Mouse (Mus musculus): Measurements from ENCODE around the gene Cntnap2. TPM values are rescaled to one million over a fixed set of nuclear protein-coding genes. Genes with fewer than 3 reads are reported as not detected.

Gene Cntnap2
- polyA plus RNA-seq, 1 experiment from 2014 or later: 1.3 TPM

- H3K9me3 ChIP-seq (ENCODE audit: control insufficient read depth, low read length): no peaks in the 10 kb centered on the region
- no peak overlapping the region for H3K9ac ChIP-seq (ENCODE audit: low read length)
- WGBS: 56% methylated on average over 4 of the region's 4 CpGs
- DNase-seq (ENCODE audit: low spot score) (no peak), ATAC-seq (replicated peaks; ENCODE audit: low FRiP score, low TSS enrichment, low read depth) (peak; percentile 41; the same call in 1 of the 2 replicates)
- H3K27me3 ChIP-seq (replicated peaks; ENCODE audit: control insufficient read depth, insufficient read depth, low read length): no peaks in the 10 kb centered on the region
- no peak overlapping the region for H3K4me2 ChIP-seq (ENCODE audit: low read length)
- H3K4me1 ChIP-seq (replicated peaks; ENCODE audit: control insufficient read depth, insufficient read depth, low read length): no peaks in the 10 kb centered on the region
- H3K27ac ChIP-seq (ENCODE audit: low read depth): no peak overlapping the region
- no peak overlapping the region for H3K4me3 ChIP-seq (ENCODE audit: low read depth, low read length)
- H3K36me3 ChIP-seq (ENCODE audit: control insufficient read depth, insufficient read depth, low read length): no peaks in the 10 kb centered on the region
Observed at GRCm38 (mm10) chr6:47337300-47337699, 2278.1 kb downstream of the Cntnap2 start.

- DNase-seq (ENCODE audit: low spot score) (no peak), ATAC-seq (replicated peaks; ENCODE audit: low FRiP score, low TSS enrichment, low read depth) (0 out of 2 replicates have a peak, but pooled peaks have one; percentile 13)
- 45% methylated on average over 6 of the region's 6 CpGs for WGBS
- H3K4me3 ChIP-seq (ENCODE audit: low read depth, low read length): no peak overlapping the region
- H3K4me1 ChIP-seq (replicated peaks; ENCODE audit: control insufficient read depth, insufficient read depth, low read length): no peaks in the 10 kb centered on the region
- no peaks in the 10 kb centered on the region for H3K9me3 ChIP-seq (ENCODE audit: control insufficient read depth, low read length)
- no peaks in the 10 kb centered on the region for H3K36me3 ChIP-seq (ENCODE audit: control insufficient read depth, insufficient read depth, low read length)
- H3K9ac ChIP-seq (ENCODE audit: low read length): no peak overlapping the region
- no peak overlapping the region for H3K4me2 ChIP-seq (ENCODE audit: low read length)
- H3K27me3 ChIP-seq (replicated peaks; ENCODE audit: control insufficient read depth, insufficient read depth, low read length): no peaks in the 10 kb centered on the region
- H3K27ac ChIP-seq (ENCODE audit: low read depth): no peak overlapping the region
Observed at GRCm38 (mm10) chr6:47338113-47338512, 2279.0 kb downstream of the Cntnap2 start.

- DNase-seq (ENCODE audit: low spot score): no peak
- Histone ChIP-seq H3K9ac (ENCODE audit: low read length) (no peak overlapping the region), H3K9me3 (ENCODE audit: control insufficient read depth, low read length) (no peaks in the 10 kb centered on the region), H3K4me2 (ENCODE audit: low read length) (no peak overlapping the region), H3K27ac (ENCODE audit: low read depth) (peak overlapping the region; percentile 29; the same call in 1 of the 2 replicates), H3K36me3 (ENCODE audit: control insufficient read depth, insufficient read depth, low read length) (no peaks in the 10 kb centered on the region), H3K4me1 (replicated peaks; ENCODE audit: control insufficient read depth, insufficient read depth, low read length) (no peaks in the 10 kb centered on the region), H3K27me3 (replicated peaks; ENCODE audit: control insufficient read depth, insufficient read depth, low read length) (no peaks in the 10 kb centered on the region), H3K4me3 (ENCODE audit: low read depth, low read length) (no peak overlapping the region)
- 61% methylated on average over 4 of the region's 4 CpGs for WGBS
- ATAC-seq (replicated peaks; ENCODE audit: low FRiP score, low TSS enrichment, low read depth): peak; percentile 69; the same call in 1 of the 2 replicates
Observed at GRCm38 (mm10) chr6:47340813-47341502, 2281.8 kb downstream of the Cntnap2 start.

- peak; percentile 45; the same call in 1 of the 2 replicates for ATAC-seq (replicated peaks; ENCODE audit: low FRiP score, low TSS enrichment, low read depth)
- Histone ChIP-seq H3K9me3 (ENCODE audit: control insufficient read depth, low read length) (no peaks in the 10 kb centered on the region), H3K36me3 (ENCODE audit: control insufficient read depth, insufficient read depth, low read length) (no peaks in the 10 kb centered on the region), H3K27me3 (replicated peaks; ENCODE audit: control insufficient read depth, insufficient read depth, low read length) (no peaks in the 10 kb centered on the region), H3K4me3 (ENCODE audit: low read depth, low read length) (no peak overlapping the region), H3K27ac (ENCODE audit: low read depth) (peak overlapping the region; percentile 29; the same call in 1 of the 2 replicates), H3K4me1 (replicated peaks; ENCODE audit: control insufficient read depth, insufficient read depth, low read length) (no peaks in the 10 kb centered on the region), H3K9ac (ENCODE audit: low read length) (no peak overlapping the region), H3K4me2 (ENCODE audit: low read length) (no peak overlapping the region)
- DNase-seq (ENCODE audit: low spot score): no peak
- 56% methylated on average over 6 of the region's 6 CpGs for WGBS
Observed at GRCm38 (mm10) chr6:47341503-47341884, 2282.3 kb downstream of the Cntnap2 start.

GRCm38 (mm10) chr6:47343245-47343644 lies 2284.1 kb downstream of the Cntnap2 start:
- Histone ChIP-seq H3K4me2 (ENCODE audit: low read length) (no peak overlapping the region), H3K4me3 (ENCODE audit: low read depth, low read length) (no peak overlapping the region), H3K36me3 (ENCODE audit: control insufficient read depth, insufficient read depth, low read length) (no peaks in the 10 kb centered on the region), H3K9me3 (ENCODE audit: control insufficient read depth, low read length) (no peaks in the 10 kb centered on the region), H3K4me1 (replicated peaks; ENCODE audit: control insufficient read depth, insufficient read depth, low read length) (no peaks in the 10 kb centered on the region), H3K27me3 (replicated peaks; ENCODE audit: control insufficient read depth, insufficient read depth, low read length) (no peaks in the 10 kb centered on the region), H3K9ac (ENCODE audit: low read length) (no peak overlapping the region), H3K27ac (ENCODE audit: low read depth) (no peak overlapping the region)
- DNase-seq (ENCODE audit: low spot score): no peak
- WGBS: 92% methylated on average over 1 of the region's 1 CpGs
- no peak for ATAC-seq (replicated peaks; ENCODE audit: low FRiP score, low TSS enrichment, low read depth)

GRCm38 (mm10) chr6:47344696-47345095 lies 2285.5 kb downstream of the Cntnap2 start:
- no peak overlapping the region for H3K9ac ChIP-seq (ENCODE audit: low read length)
- no peak for ATAC-seq (replicated peaks; ENCODE audit: low FRiP score, low TSS enrichment, low read depth)
- H3K27ac ChIP-seq (ENCODE audit: low read depth): no peak overlapping the region
- no peaks in the 10 kb centered on the region for H3K9me3 ChIP-seq (ENCODE audit: control insufficient read depth, low read length)
- no peaks in the 10 kb centered on the region for H3K4me1 ChIP-seq (replicated peaks; ENCODE audit: control insufficient read depth, insufficient read depth, low read length)
- no peaks in the 10 kb centered on the region for H3K36me3 ChIP-seq (ENCODE audit: control insufficient read depth, insufficient read depth, low read length)
- H3K4me2 ChIP-seq (ENCODE audit: low read length): no peak overlapping the region
- no peak overlapping the region for H3K4me3 ChIP-seq (ENCODE audit: low read depth, low read length)
- 90% methylated on average over 3 of the region's 3 CpGs for WGBS
- H3K27me3 ChIP-seq (replicated peaks; ENCODE audit: control insufficient read depth, insufficient read depth, low read length): no peaks in the 10 kb centered on the region
- peak; percentile 38 for DNase-seq (ENCODE audit: low spot score)

GRCm38 (mm10) chr6:47350100-47350690 lies 2291.0 kb downstream of the Cntnap2 start:
- Histone ChIP-seq H3K9ac (ENCODE audit: low read length) (no peak overlapping the region), H3K4me1 (replicated peaks; ENCODE audit: control insufficient read depth, insufficient read depth, low read length) (no peaks in the 10 kb centered on the region), H3K27ac (ENCODE audit: low read depth) (no peak overlapping the region), H3K36me3 (ENCODE audit: control insufficient read depth, insufficient read depth, low read length) (no peaks in the 10 kb centered on the region), H3K4me2 (ENCODE audit: low read length) (no peak overlapping the region), H3K4me3 (ENCODE audit: low read depth, low read length) (no peak overlapping the region), H3K27me3 (replicated peaks; ENCODE audit: control insufficient read depth, insufficient read depth, low read length) (no peaks in the 10 kb centered on the region), H3K9me3 (ENCODE audit: control insufficient read depth, low read length) (no peaks in the 10 kb centered on the region)
- no peak for ATAC-seq (replicated peaks; ENCODE audit: low FRiP score, low TSS enrichment, low read depth)
- DNase-seq (ENCODE audit: low spot score): no peak
- WGBS: 84% methylated on average over 8 of the region's 8 CpGs

All from intestine, embryonic 14.5 days (tissue).